Mouse (Mus musculus) midbrain, embryonic 15.5 days (tissue): ENCODE data around the gene Rarb. TPM values are rescaled to one million over a fixed set of nuclear protein-coding genes. Genes with fewer than 3 reads are reported as not detected.
A peak's percentile ranks its signal among the peaks of the same experiment; 100 is the strongest.

Experiments
- ATAC-seq: fragments of 200-750 bp; cut with Nextera tagmentation; replicated peaks from 2 replicates; pipeline ENCODE4 v1.8.0; 2017; ENCODE audit warnings: moderate TSS enrichment
- H3K27ac ChIP-seq: fragments of 300-500 bp; sonication (generic); 2 replicates; pipeline ENCODE4 v1.5.1; 2015; ENCODE audit warnings: mild to moderate bottlenecking, inconsistent platforms
- H3K27me3 ChIP-seq: fragments of 300-500 bp; sonication (generic); replicated peaks from 2 replicates; pipeline ENCODE4 v1.6.1; 2015; ENCODE audit warnings: inconsistent platforms
- H3K36me3 ChIP-seq: fragments of 300-500 bp; sonication (generic); replicated peaks from 2 replicates; pipeline ENCODE4 v1.6.1; 2015; ENCODE audit warnings: inconsistent platforms
- H3K4me1 ChIP-seq: fragments of 300-500 bp; sonication (generic); 2 replicates; pipeline ENCODE4 v1.6.1; 2015; ENCODE audit warnings: inconsistent platforms
- H3K4me2 ChIP-seq: fragments of 300-500 bp; sonication (generic); 2 replicates; pipeline ENCODE4 v1.6.1; 2015; ENCODE audit warnings: inconsistent platforms, mild to moderate bottlenecking, moderate library complexity
- H3K4me3 ChIP-seq: fragments of 300-500 bp; sonication (generic); 2 replicates; pipeline ENCODE4 v1.5.1; 2015; ENCODE audit warnings: mild to moderate bottlenecking, inconsistent platforms
- H3K9ac ChIP-seq: fragments of 300-500 bp; sonication (generic); 2 replicates; pipeline ENCODE4 v1.6.1; 2015; ENCODE audit warnings: mild to moderate bottlenecking, inconsistent platforms
- H3K9me3 ChIP-seq: fragments of 300-500 bp; sonication (generic); 2 replicates; pipeline ENCODE4 v1.6.1; 2016; ENCODE audit warnings: inconsistent platforms
- WGBS: fragments of 180-500 bp; shearing (Covaris S2); methylation state at CpG from one replicate; pipeline ENCODE4 v1.1.7; 2015; ENCODE audit warnings: mixed read lengths; 5-methylcytosine and 5-hydroxymethylcytosine counted together
- polyA plus RNA-seq: library from polyadenylated mRNA; unstranded; fragments of >200 nt; fragmentation: Nextera tagmentation; extraction: Ambion mirVana; gene quantifications from 2 replicates; pipeline ENCODE4 v1.2.1, GENCODE M21; 2015

Gene Rarb
- polyA plus RNA-seq, 1 experiment from 2014 or later, result 8.1 TPM

DNA sequence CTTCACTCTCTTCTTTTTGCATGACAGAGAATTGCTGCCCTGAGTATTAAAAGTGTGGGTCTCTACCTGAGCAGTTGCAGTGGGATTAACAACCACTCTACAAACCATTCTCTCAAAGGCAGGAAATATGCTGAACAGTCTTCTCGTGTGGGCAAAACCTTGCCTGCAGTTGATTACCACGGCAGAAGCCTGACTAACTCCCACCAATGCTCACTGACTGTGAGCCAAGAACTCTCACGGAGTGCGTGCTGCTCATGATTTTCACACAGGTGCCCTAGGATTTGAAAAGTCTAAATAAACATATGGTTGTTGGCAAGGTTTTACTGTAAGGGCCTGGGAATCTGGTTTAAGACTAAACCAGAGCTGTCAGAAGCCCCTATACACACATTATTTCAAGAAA, 309.1 kb downstream of the Rarb start:
- H3K27me3 ChIP-seq, result no peaks in the 10 kb centered on the region
- no peak overlapping the region for H3K4me2 ChIP-seq
- no peak overlapping the region for H3K4me3 ChIP-seq
- no peak for ATAC-seq
- H3K36me3 ChIP-seq, result no peaks in the 10 kb centered on the region
- H3K9ac ChIP-seq, result no peak overlapping the region
- 77% methylated on average over 4 of the region's 4 CpGs for WGBS
- H3K9me3 ChIP-seq, result no peaks in the 10 kb centered on the region
- no peaks in the 10 kb centered on the region for H3K4me1 ChIP-seq
- no peak overlapping the region for H3K27ac ChIP-seq

DNA sequence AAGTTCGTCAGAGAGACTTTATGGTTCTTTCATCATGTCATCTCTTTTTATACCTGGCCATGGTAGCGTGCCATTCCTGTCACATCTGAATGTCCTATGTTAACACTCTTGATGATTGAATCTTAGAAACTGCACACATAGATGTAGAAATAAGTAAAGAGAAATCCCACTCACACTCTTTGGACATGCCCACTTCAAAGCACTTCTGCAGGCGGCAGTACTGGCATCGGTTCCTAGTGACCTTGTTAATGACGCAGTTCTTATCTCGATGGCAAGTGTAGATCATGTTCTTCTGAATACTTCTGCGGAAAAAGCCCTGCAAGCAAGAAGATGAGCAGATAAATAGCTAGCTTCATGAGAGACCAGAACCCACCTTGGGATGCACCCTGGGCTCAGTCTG, 310.2 kb downstream of the Rarb start:
- H3K4me1 ChIP-seq, result no peaks in the 10 kb centered on the region
- H3K4me3 ChIP-seq, result no peak overlapping the region
- H3K9me3 ChIP-seq, result no peaks in the 10 kb centered on the region
- no peaks in the 10 kb centered on the region for H3K36me3 ChIP-seq
- H3K4me2 ChIP-seq, result no peak overlapping the region
- no peaks in the 10 kb centered on the region for H3K27me3 ChIP-seq
- WGBS, result 94% methylated on average over 7 of the region's 7 CpGs
- no peak overlapping the region for H3K27ac ChIP-seq
- H3K9ac ChIP-seq, result no peak overlapping the region
- ATAC-seq, result no peak

- H3K27me3 ChIP-seq, result no peaks in the 10 kb centered on the region
- H3K9ac ChIP-seq, result no peak overlapping the region
- no peak overlapping the region for H3K4me3 ChIP-seq
- no peak overlapping the region for H3K4me2 ChIP-seq
- no peaks in the 10 kb centered on the region for H3K36me3 ChIP-seq
- no peak overlapping the region for H3K27ac ChIP-seq
- ATAC-seq, result no peak
- WGBS, result 64% methylated on average over 2 of the region's 2 CpGs
- H3K4me1 ChIP-seq, result no peaks in the 10 kb centered on the region
- H3K9me3 ChIP-seq, result no peaks in the 10 kb centered on the region
Observed at GRCm38 (mm10) chr14:16497226-16497661, 321.7 kb downstream of the Rarb start.

DNA sequence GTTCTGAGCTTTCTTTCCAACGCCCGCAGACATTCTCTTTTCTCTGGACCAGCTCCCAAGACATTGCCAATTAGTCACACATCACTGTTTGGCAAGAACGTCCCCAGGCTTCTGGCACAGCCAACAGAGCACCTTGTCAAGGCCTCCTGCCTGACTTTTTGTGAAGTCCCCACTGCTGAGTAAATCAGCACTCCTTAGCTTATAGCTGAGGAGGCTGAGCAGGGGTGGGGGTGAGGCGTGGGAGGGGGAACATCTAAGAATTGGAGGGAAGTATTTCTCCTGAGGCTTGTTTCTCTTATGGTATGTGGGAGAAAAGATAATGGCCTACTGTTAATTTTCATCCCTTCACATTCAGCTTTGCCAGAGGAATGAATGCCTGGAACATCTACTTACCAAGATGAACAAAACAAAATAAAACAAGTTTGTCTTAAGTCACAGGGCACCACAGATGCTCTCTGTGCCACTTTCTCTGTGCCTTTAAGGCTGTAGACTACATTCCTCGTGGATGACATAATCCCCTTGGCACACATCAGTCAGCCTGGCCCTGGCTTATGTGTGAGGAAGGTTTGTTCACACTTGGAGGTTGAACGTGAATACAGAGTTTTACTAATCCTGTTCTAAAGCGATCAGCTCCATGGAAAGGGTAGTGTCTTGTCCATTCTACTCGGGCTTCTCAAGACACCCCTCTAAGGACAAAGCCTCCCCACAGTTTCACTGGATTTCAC, 335.1 kb downstream of the Rarb start:
- Histone ChIP-seq H3K4me2 (no peak overlapping the region), H3K4me1 (no peaks in the 10 kb centered on the region), H3K9ac (no peak overlapping the region), H3K9me3 (no peaks in the 10 kb centered on the region), H3K27me3 (no peaks in the 10 kb centered on the region), H3K4me3 (no peak overlapping the region), H3K27ac (no peak overlapping the region), H3K36me3 (no peaks in the 10 kb centered on the region)
- 43% methylated on average over 8 of the region's 8 CpGs for WGBS
- ATAC-seq, result peak; percentile 42; the same call in 1 of the 2 replicates

- H3K9ac ChIP-seq, result no peak overlapping the region
- no peaks in the 10 kb centered on the region for H3K36me3 ChIP-seq
- no peaks in the 10 kb centered on the region for H3K27me3 ChIP-seq
- H3K4me3 ChIP-seq, result no peak overlapping the region
- no peaks in the 10 kb centered on the region for H3K9me3 ChIP-seq
- H3K4me2 ChIP-seq, result no peak overlapping the region
- no peak overlapping the region for H3K27ac ChIP-seq
- ATAC-seq, result no peak
- H3K4me1 ChIP-seq, result no peaks in the 10 kb centered on the region
- WGBS, result 62% methylated on average over 6 of the region's 6 CpGs
Observed at GRCm38 (mm10) chr14:16480621-16481020, 338.3 kb downstream of the Rarb start.

GRCm38 (mm10) chr14:16479521-16479920, 339.4 kb downstream of the Rarb start:
- no peak overlapping the region for H3K9ac ChIP-seq
- H3K9me3 ChIP-seq, result no peaks in the 10 kb centered on the region
- ATAC-seq, result no peak
- no peaks in the 10 kb centered on the region for H3K4me1 ChIP-seq
- H3K4me2 ChIP-seq, result no peak overlapping the region
- WGBS, result 76% methylated on average over 2 of the region's 2 CpGs
- H3K4me3 ChIP-seq, result no peak overlapping the region
- no peaks in the 10 kb centered on the region for H3K27me3 ChIP-seq
- H3K36me3 ChIP-seq, result no peaks in the 10 kb centered on the region
- H3K27ac ChIP-seq, result no peak overlapping the region

DNA sequence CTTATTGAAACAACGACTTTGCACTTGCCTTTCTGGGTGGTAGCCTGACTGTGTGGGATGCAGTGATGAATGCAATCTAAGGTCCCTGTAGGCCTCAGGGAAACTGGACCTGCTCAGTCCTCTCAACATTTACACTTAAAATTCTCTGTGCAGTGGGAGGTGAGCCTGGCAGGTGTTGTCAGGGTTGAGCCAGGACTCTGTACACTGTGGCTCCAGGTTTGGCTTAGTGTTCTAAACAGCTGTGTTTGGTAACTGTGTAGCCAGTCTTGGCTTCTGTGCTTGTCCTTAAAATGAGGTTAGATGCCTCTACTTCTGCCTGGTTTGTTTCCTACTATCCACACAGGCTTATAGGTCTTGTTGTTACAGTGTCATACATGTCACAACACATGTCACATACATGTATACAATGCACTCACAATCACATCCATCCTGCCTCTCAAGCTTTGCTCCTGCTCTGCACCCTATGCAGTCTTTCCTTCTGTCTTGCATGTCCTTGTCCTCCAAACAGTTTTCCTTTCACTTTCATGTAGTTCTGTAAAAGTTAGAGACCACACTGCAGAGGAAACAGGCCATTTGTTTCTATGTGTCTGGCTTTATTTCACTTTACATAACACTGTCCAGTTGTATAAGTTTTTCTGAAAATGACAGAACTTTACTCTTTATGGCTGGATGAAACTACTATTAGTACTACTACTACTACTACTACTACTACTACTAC, 340.2 kb downstream of the Rarb start:
- Histone ChIP-seq H3K27me3 (no peaks in the 10 kb centered on the region), H3K9ac (no peak overlapping the region), H3K36me3 (no peaks in the 10 kb centered on the region), H3K4me2 (no peak overlapping the region), H3K9me3 (no peaks in the 10 kb centered on the region), H3K27ac (no peak overlapping the region), H3K4me1 (no peaks in the 10 kb centered on the region), H3K4me3 (no peak overlapping the region)
- no peak for ATAC-seq
- WGBS, result 79% methylated on average over 1 of the region's 1 CpGs

DNA sequence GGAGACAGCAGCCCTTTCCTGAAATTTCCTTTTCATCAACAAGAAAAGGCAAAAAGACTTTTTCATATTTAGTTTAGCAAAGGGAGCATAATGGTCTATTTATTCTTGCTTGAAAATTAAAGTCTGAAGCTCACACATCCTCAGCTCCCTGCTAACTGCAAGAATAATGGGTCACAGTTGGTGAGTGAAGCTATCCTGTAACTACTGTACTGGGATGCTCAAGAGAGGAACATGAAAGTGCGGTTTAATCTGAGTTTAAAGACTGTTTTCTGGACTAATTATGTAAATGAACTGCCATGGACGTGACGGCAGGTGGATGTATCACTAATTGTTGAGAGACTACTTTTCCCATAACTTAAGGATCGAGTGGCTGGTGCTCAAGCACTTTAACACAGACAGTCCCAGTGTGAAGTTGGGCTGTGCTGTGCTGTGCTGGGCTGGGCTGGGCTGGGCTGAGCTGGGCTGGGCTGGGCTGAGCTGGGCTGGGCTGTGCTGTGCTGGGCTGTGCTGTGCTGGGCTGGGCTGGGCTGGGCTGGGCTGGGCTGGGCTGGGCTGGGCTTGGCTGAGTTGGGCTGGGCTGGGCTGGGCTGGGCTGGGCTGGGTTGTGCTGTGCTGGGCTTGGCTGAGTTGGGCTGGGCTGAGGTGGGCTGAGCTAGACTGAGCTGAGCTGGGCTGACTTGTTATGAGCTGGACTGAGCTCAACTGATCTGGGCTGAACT, 370.5 kb downstream of the Rarb start:
- ATAC-seq, result peak; percentile 54
- no peaks in the 10 kb centered on the region for H3K9me3 ChIP-seq
- WGBS, result 46% methylated on average over 4 of the region's 4 CpGs

DNA sequence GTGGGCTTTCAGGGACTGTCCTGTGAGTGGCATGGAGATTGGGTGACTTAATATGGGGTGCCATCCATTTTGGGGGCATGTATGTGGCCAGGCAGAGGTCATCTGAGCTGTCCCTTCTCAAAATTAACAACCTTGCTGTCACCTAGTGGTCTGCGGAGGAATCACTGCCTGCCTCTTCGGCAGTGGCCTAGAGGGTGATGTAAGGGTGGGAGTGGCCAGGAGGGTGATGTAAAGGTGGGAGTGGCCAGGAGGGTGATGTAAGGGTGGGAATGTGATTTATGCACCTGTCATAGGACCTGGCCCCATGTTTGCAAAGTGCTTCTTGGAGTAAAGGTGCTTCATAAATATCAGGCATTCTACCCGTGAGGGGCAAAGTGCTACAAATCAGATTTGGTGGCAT, 371.4 kb downstream of the Rarb start:
- Histone ChIP-seq H3K27me3 (no peaks in the 10 kb centered on the region), H3K9ac (no peak overlapping the region), H3K4me3 (no peak overlapping the region), H3K9me3 (no peaks in the 10 kb centered on the region), H3K4me2 (no peak overlapping the region), H3K27ac (no peak overlapping the region), H3K4me1 (0 out of 2 replicates have a peak, but pooled peaks cover 3% of the 10 kb centered on the region), H3K36me3 (no peaks in the 10 kb centered on the region)
- 33% methylated on average over 3 of the region's 3 CpGs for WGBS
- ATAC-seq, result peak; percentile 63

More for the DNA sequence above, 370.5 kb downstream of the Rarb start:
- Histone ChIP-seq H3K9ac (no peak overlapping the region), H3K4me2 (no peak overlapping the region), H3K27me3 (no peaks in the 10 kb centered on the region), H3K4me1 (0 out of 2 replicates have a peak, but pooled peaks cover 3% of the 10 kb centered on the region), H3K36me3 (no peaks in the 10 kb centered on the region), H3K4me3 (no peak overlapping the region), H3K27ac (no peak overlapping the region)

GRCm38 (mm10) chr14:16444859-16445258, 374.1 kb downstream of the Rarb start:
- 83% methylated on average over 4 of the region's 4 CpGs for WGBS
- Histone ChIP-seq H3K4me1 (0 out of 2 replicates have a peak, but pooled peaks cover 3% of the 10 kb centered on the region), H3K27me3 (no peaks in the 10 kb centered on the region), H3K4me2 (no peak overlapping the region), H3K36me3 (no peaks in the 10 kb centered on the region), H3K27ac (no peak overlapping the region), H3K4me3 (no peak overlapping the region), H3K9me3 (no peaks in the 10 kb centered on the region), H3K9ac (no peak overlapping the region)
- ATAC-seq, result no peak

DNA sequence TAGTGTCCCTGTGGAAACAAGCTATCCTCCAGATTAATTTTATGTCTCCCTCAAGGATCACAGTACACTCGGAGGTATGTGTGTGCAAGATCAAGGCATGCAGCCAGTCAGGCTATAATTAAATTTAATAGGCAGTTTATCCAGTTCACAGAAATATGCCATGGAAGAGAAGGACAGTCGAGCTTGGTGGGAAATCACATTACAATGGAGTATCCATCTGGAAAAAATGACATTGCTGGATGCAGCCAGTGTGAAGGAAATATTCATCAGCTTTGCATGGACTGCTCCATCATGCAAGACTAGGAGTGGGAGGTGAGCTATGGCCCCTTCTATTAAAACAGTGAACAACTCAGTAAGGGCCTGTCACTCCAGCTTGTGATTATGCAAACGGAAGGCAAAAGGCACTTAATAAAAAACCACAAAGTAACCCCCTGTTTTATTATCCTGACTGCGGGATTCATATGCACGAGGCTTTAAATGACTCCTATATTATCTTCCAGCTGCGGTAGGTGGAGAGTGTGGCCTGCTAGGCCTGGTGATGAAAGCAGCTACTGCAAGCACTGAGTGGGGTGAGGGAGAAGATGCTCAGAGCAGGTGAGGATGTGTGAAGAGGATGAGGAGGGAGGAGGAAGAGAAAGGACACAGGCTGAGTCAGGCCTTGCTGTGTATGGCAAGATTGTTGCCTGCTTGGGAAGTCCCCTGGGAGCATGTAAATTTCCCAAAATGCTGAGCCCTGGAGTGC, 379.4 kb downstream of the Rarb start:
- no peak overlapping the region for H3K27ac ChIP-seq
- no peak overlapping the region for H3K4me3 ChIP-seq
- no peaks in the 10 kb centered on the region for H3K4me1 ChIP-seq
- 0 out of 2 replicates have a peak, but pooled peaks have one; percentile 15 for ATAC-seq
- 66% methylated on average over 6 of the region's 6 CpGs for WGBS
- H3K9ac ChIP-seq, result no peak overlapping the region
- no peaks in the 10 kb centered on the region for H3K27me3 ChIP-seq
- no peak overlapping the region for H3K4me2 ChIP-seq
- H3K9me3 ChIP-seq, result no peaks in the 10 kb centered on the region
- H3K36me3 ChIP-seq, result no peaks in the 10 kb centered on the region

- Histone ChIP-seq H3K36me3 (no peaks in the 10 kb centered on the region), H3K4me2 (no peak overlapping the region), H3K27ac (no peak overlapping the region), H3K9me3 (no peaks in the 10 kb centered on the region), H3K27me3 (no peaks in the 10 kb centered on the region), H3K9ac (no peak overlapping the region), H3K4me3 (no peak overlapping the region), H3K4me1 (no peaks in the 10 kb centered on the region)
- WGBS, result 92% methylated on average over 4 of the region's 4 CpGs
- ATAC-seq, result no peak
Observed at GRCm38 (mm10) chr14:16437386-16437785, 381.6 kb downstream of the Rarb start.
